Mouse (Mus musculus): ENCODE measurements at regions not wholly inside any gene's neighbourhood (a gene's known extent, or its start where the extent isn't known, plus 50 kb on each side); places are given as distances from the start of the nearest gene placed in this dataset.

DNA sequence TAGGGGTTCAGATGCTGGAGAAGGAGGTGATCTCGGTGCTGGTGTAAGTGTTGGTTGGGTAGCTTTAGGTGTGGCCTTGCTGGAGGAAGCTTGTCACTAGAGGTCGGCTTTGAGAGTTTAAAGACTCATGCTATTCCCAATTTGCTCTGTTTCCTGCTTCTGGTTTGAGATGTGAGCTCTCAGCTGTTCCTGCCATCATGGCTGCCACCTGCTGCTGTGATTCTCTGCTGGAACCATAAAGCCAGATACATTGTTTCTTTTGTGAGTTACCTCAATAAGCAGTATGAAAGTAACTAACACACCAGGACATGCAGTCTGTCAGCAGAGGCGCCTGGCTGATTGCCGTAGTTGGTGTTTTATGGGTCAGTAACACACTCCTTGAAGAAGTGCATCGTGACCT is 94.2 kb upstream of the Tut7 start:
- ATAC-seq = no peak
- Histone ChIP-seq H3K9me3 (ENCODE audit: low read length) (no peaks in the 10 kb centered on the region), H3K9ac (replicated peaks; ENCODE audit: low read depth) (no peak overlapping the region), H3K4me1 (ENCODE audit: insufficient read depth, low read depth, low read length) (no peaks in the 10 kb centered on the region), H3K4me2 (replicated peaks; ENCODE audit: low read depth, low read length) (no peak overlapping the region), H3K36me3 (ENCODE audit: insufficient read depth, low read length) (no peaks in the 10 kb centered on the region), H3K4me3 (ENCODE audit: low read depth, low read length) (no peak overlapping the region), H3K27ac (ENCODE audit: low read length) (no peak overlapping the region), H3K27me3 (replicated peaks; ENCODE audit: insufficient read depth, low read length) (no peaks in the 10 kb centered on the region)
- WGBS = 88% methylated on average over 5 of the region's 5 CpGs
- TF ChIP-seq CTCF (IDR thresholded peaks at IDR 0.05) (no peak), EP300 (IDR thresholded peaks at IDR 0.05) (no peak)
- no peak for DNase-seq (ENCODE audit: low spot score)

DNA sequence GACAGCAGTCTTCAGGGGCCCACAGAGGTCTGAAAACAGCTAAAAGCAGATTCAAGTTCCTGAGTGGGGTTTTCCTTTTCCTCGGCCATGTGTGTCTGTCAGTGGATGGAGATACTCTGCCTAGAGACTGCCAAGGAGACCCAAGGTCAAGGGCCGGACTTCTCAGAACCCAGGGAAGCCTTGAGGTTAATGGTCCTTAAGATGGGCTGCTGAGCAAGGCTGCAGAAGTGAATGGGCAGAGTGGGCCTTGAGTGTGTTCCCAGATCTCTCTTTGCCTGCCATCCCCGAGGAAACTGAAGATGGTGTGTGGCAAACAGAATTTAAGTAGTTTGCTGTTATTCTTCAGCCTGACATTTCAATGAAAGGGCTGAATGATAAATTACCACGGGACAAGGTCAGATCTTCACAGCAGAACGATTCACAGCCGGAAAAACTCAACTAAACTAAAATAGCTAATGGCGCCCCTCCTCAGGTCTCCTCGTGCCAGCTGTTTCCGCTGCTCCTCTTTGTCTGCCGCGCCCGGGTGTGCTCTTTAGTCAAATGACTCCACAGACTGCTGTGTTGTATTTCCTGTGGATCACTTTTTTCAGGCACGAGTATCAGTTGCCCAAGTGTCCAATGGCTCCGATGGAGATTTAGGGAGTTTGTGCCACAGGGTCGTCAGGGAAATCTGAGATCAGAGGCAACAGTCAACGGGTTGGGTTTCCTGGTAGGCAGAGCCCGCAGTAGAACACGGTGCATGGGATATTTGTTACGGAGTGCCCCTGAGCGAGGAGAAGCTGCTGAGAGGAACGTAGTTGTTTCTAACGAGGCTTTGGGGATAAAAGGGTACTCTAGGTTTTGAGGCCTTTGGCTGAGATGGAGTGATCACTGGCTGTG is 93.5 kb upstream of the Tut7 start:
- no peak overlapping the region for H3K27ac ChIP-seq (ENCODE audit: low read length)
- no peak overlapping the region for H3K9ac ChIP-seq (replicated peaks; ENCODE audit: low read depth)
- ATAC-seq (peak; percentile 68), DNase-seq (ENCODE audit: low spot score) (peak; percentile 26)
- H3K4me1 ChIP-seq (ENCODE audit: insufficient read depth, low read depth, low read length) = no peaks in the 10 kb centered on the region
- WGBS = 53% methylated on average over 22 of the region's 22 CpGs
- no peak overlapping the region for H3K4me3 ChIP-seq (ENCODE audit: low read depth, low read length)
- H3K27me3 ChIP-seq (replicated peaks; ENCODE audit: insufficient read depth, low read length) = no peaks in the 10 kb centered on the region
- H3K9me3 ChIP-seq (ENCODE audit: low read length) = no peaks in the 10 kb centered on the region
- no peak overlapping the region for H3K4me2 ChIP-seq (replicated peaks; ENCODE audit: low read depth, low read length)
- H3K36me3 ChIP-seq (ENCODE audit: insufficient read depth, low read length) = no peaks in the 10 kb centered on the region
- TF ChIP-seq EP300 (IDR thresholded peaks at IDR 0.05) (peak; percentile 44; the same call in 1 of the 2 replicates), CTCF (IDR thresholded peaks at IDR 0.05) (no peak)

DNA sequence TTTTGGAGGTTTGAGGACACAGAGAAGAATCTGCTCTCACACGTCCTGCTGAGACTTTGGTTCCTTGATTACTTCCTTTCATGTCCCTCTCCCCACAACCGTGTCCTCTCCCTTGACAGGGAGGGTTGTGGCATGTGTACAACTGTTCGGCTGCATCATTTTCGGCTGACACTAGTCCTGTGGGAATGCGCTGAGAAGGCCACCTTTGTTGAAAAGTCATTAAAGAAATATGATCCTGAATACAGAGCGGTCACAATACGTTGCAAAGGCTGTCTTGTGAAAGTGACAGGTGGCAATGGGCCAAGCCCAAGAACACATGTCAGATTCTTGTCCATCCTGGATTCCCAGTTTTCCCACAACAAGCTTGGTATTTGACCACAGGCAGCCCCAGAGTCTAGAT is 92.8 kb upstream of the Tut7 start:
- Histone ChIP-seq H3K27me3 (replicated peaks; ENCODE audit: insufficient read depth, low read length) (no peaks in the 10 kb centered on the region), H3K4me2 (replicated peaks; ENCODE audit: low read depth, low read length) (no peak overlapping the region), H3K9ac (replicated peaks; ENCODE audit: low read depth) (no peak overlapping the region), H3K36me3 (ENCODE audit: insufficient read depth, low read length) (no peaks in the 10 kb centered on the region), H3K27ac (ENCODE audit: low read length) (no peak overlapping the region), H3K4me1 (ENCODE audit: insufficient read depth, low read depth, low read length) (no peaks in the 10 kb centered on the region), H3K4me3 (ENCODE audit: low read depth, low read length) (no peak overlapping the region), H3K9me3 (ENCODE audit: low read length) (no peaks in the 10 kb centered on the region)
- 67% methylated on average over 7 of the region's 7 CpGs for WGBS
- no peak for ATAC-seq
- TF ChIP-seq EP300 (IDR thresholded peaks at IDR 0.05) (no peak), CTCF (IDR thresholded peaks at IDR 0.05) (no peak)
- no peak for DNase-seq (ENCODE audit: low spot score)

DNA sequence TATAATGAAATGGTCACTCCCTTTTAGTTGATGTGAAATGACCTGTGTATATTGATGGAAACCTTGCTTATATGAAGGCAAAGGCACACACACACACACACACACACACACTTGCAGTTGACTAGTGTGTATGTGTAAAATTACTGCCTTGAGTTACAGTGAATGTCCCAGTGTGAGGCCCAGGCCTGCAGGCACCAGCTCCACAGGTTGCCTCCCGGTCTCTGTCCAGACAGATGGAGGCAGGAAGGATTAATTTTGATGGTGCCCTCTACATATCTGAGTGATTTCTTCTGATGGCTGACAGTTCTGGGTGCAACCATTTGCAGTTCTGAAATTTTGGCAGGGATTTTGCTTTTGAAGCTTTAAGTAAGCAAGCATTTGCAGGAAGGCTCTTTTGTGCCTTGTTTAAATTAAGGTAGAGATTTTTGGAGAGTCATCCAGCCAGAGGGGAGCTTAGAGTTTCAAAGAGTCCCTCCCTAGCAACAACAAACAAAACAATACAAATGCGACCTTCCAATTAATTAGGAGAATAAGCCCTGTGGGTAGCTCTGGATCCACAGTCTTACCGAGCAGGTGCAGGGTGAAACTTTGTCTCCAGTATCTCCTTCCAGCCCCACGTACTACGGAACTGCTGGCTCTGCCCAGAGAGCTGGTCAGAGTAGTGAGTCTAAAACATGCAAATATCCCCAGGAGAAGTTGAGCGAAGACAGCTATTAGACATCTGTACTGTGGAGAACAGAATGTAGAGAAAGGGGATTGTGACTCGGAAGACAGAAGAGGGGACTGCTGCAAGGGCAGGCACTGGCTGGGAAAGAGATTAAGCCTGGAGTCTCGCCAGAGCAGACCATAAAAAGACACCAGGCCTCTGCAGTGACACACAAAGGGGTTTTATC is 87.5 kb upstream of the Tut7 start:
- no peak overlapping the region for H3K4me3 ChIP-seq (ENCODE audit: low read depth, low read length)
- no peaks in the 10 kb centered on the region for H3K27me3 ChIP-seq (replicated peaks; ENCODE audit: insufficient read depth, low read length)
- 54% methylated on average over 8 of the region's 8 CpGs for WGBS
- TF ChIP-seq EP300 (IDR thresholded peaks at IDR 0.05) (no peak), CTCF (IDR thresholded peaks at IDR 0.05) (no peak)
- H3K36me3 ChIP-seq (ENCODE audit: insufficient read depth, low read length) = no peaks in the 10 kb centered on the region
- H3K4me1 ChIP-seq (ENCODE audit: insufficient read depth, low read depth, low read length) = no peaks in the 10 kb centered on the region
- ATAC-seq (no peak), DNase-seq (ENCODE audit: low spot score) (no peak)
- no peak overlapping the region for H3K27ac ChIP-seq (ENCODE audit: low read length)
- no peak overlapping the region for H3K9ac ChIP-seq (replicated peaks; ENCODE audit: low read depth)
- H3K4me2 ChIP-seq (replicated peaks; ENCODE audit: low read depth, low read length) = no peak overlapping the region
- no peaks in the 10 kb centered on the region for H3K9me3 ChIP-seq (ENCODE audit: low read length)

DNA sequence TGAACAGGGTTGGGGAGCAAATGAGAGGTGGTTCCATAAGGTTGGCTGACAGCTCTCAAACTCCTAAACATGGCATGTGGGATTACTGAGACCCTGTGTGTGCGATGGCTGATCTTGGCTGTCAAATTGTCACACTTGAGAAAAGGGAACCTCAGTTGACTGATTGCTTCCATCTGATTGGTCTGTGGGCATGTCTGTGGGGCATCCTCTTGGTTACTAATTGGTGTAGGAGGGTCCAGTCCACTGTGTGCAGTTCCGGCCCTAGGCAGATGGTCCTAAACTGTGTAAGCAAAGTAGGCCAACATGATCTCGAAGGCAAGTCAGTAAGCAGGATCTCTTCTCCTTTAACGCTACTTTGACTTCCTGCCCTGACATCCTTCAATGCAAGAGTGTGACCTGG is 86.5 kb upstream of the Tut7 start:
- no peak overlapping the region for H3K9ac ChIP-seq (replicated peaks; ENCODE audit: low read depth)
- H3K4me2 ChIP-seq (replicated peaks; ENCODE audit: low read depth, low read length) = no peak overlapping the region
- no peak for ATAC-seq
- 80% methylated on average over 4 of the region's 4 CpGs for WGBS
- no peak overlapping the region for H3K4me3 ChIP-seq (ENCODE audit: low read depth, low read length)
- no peak overlapping the region for H3K27ac ChIP-seq (ENCODE audit: low read length)
- DNase-seq (ENCODE audit: low spot score) = no peak
- no peaks in the 10 kb centered on the region for H3K4me1 ChIP-seq (ENCODE audit: insufficient read depth, low read depth, low read length)
- no peaks in the 10 kb centered on the region for H3K36me3 ChIP-seq (ENCODE audit: insufficient read depth, low read length)
- no peaks in the 10 kb centered on the region for H3K27me3 ChIP-seq (replicated peaks; ENCODE audit: insufficient read depth, low read length)
- TF ChIP-seq EP300 (IDR thresholded peaks at IDR 0.05) (no peak), CTCF (IDR thresholded peaks at IDR 0.05) (no peak)
- H3K9me3 ChIP-seq (ENCODE audit: low read length) = no peaks in the 10 kb centered on the region

DNA sequence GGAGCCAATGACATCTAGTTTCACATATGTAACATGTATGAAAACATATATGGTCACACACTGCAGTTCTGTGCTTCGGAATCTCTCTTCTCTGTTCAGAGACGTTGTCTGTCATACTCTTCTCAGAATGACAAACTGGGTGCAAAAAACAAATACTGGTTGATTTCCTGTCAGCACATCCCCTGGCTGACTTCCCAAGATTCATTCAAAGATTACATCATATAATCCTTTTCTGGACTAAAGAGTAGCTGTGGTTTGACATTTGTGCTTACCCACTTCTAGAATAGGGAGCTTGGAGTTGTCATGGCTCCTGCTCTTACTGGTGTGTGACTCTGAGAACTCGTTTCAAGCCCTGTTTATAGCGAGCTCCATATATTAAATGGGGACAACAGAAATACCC is 85.8 kb upstream of the Tut7 start:
- ATAC-seq (no peak), DNase-seq (ENCODE audit: low spot score) (peak; percentile 55)
- no peak overlapping the region for H3K27ac ChIP-seq (ENCODE audit: low read length)
- H3K9ac ChIP-seq (replicated peaks; ENCODE audit: low read depth) = no peak overlapping the region
- no peak overlapping the region for H3K4me3 ChIP-seq (ENCODE audit: low read depth, low read length)
- no peaks in the 10 kb centered on the region for H3K4me1 ChIP-seq (ENCODE audit: insufficient read depth, low read depth, low read length)
- no peaks in the 10 kb centered on the region for H3K27me3 ChIP-seq (replicated peaks; ENCODE audit: insufficient read depth, low read length)
- WGBS = 64% methylated on average over 4 of the region's 4 CpGs
- no peaks in the 10 kb centered on the region for H3K9me3 ChIP-seq (ENCODE audit: low read length)
- H3K4me2 ChIP-seq (replicated peaks; ENCODE audit: low read depth, low read length) = no peak overlapping the region
- no peaks in the 10 kb centered on the region for H3K36me3 ChIP-seq (ENCODE audit: insufficient read depth, low read length)
- TF ChIP-seq EP300 (IDR thresholded peaks at IDR 0.05) = no peak
- no peak for TF ChIP-seq CTCF (IDR thresholded peaks at IDR 0.05)
